ENCODE assay signal across 7 mouse cellular contexts in the genomic region with DNA sequence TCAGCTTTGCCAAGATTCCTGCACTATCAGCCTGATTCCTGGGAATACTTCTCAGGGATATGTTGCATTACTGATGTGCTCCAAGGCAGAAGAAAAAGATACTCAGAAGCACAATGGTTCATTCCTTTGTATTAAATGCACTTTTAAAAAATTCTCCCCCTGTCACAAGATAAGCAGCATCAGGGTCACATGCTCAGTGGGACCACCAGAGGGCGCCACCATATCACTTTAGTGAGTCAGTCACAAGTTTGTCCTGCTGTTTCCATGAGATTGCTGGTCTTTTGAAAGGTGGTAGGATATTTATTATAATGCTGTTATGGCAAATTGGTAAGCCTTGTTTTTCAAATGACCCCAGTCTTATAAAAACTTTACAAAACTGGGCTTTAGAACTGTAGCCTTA. TPM values are rescaled to one million over a fixed set of nuclear protein-coding genes. Genes with fewer than 3 reads are reported as not detected.
DNase-seq lines count a peak whose midpoint lies in the region.

No protein-coding gene starts in this region.

- peak; percentile 36 to 45 for DNase-seq in left cerebral cortex, adult 18-20 months (ENCODE audit: low spot score in 2 of 2)
- no peak for DNase-seq in left cerebral cortex, adult 8-10 months (ENCODE audit: low spot score in 2 of 2)
- peak; percentile 33 for DNase-seq in ES-CJ7 (ENCODE audit: low read depth, low spot score)
- peak; percentile 28 for DNase-seq in adrenal gland, adult 2 months
- peak; percentile 52 for DNase-seq in embryo, embryonic 11 days
- peak; percentile 11 to 48 for DNase-seq in layer of hippocampus, postnatal 14 days (ENCODE audit: low spot score in 2 of 2)
- peak; percentile 52 for DNase-seq in retina, postnatal 1 day

RNA-seq across cellular contexts. Expression of a gene that starts 30.3 kb away (rescaled TPM):
- not detected for total RNA-seq in left cerebral cortex, adult 18-20 months (2021)
- not detected for total RNA-seq in left cerebral cortex, adult 8-10 months (2022)
- total RNA-seq in adrenal gland, adult 2 months (2021): not detected
- polyA plus RNA-seq in adrenal gland, adult 2 months (2012; rRNA removed): not detected in 2 replicates
- not detected for total RNA-seq in layer of hippocampus, postnatal 14 days (2021)

RNA-seq across cellular contexts. Expression of a gene that starts 37.6 kb away (rescaled TPM):
- total RNA-seq in left cerebral cortex, adult 18-20 months (2021): not detected
- total RNA-seq in left cerebral cortex, adult 8-10 months (2022): not detected
- not detected for total RNA-seq in adrenal gland, adult 2 months (2021)
- polyA plus RNA-seq in adrenal gland, adult 2 months (2012; rRNA removed): not detected in 2 replicates
- total RNA-seq in layer of hippocampus, postnatal 14 days (2021): not detected

RNA-seq across cellular contexts. Expression of a gene that starts 48.8 kb away (rescaled TPM):
- under 1 TPM; 0.12 to 0.23 TPM for total RNA-seq in left cerebral cortex, adult 18-20 months (2021)
- total RNA-seq in left cerebral cortex, adult 8-10 months (2022): 1 to 10 TPM in 1 of 4 experiments, under 1 TPM in 3; 0.20 to 2.2 (median 0.34) TPM
- under 1 TPM; 0.12 to 0.21 TPM for total RNA-seq in adrenal gland, adult 2 months (2021)
- polyA plus RNA-seq in adrenal gland, adult 2 months (2012; rRNA removed): not detected in 2 replicates
- 10 to 100 TPM in 1 of 2 experiments, 1 to 10 TPM in 1; 1.3 to 12.2 TPM for total RNA-seq in layer of hippocampus, postnatal 14 days (2021)

Comparison
In these comparisons a context has a peak if more than half of its experiments do, and no peak if none do; other contexts are left out.
1. DNase-seq: peak in left cerebral cortex, adult 18-20 months (2 of 2), ES-CJ7 (single experiment), adrenal gland, adult 2 months (single experiment), embryo, embryonic 11 days (single experiment), layer of hippocampus, postnatal 14 days (2 of 2) and retina, postnatal 1 day (single experiment); none in left cerebral cortex, adult 8-10 months (0 of 2).